Mouse (Mus musculus) liver, adult 2 months (tissue): ENCODE results near the gene Adck2. TPM values are rescaled to one million over a fixed set of nuclear protein-coding genes. Genes with fewer than 3 reads are reported as not detected.
A peak's percentile ranks its signal among the peaks of the same experiment; 100 is the strongest.

Experiments used
- DNase-seq: peaks from one replicate; pipeline ENCODE4 v3.0.0-alpha.2; 2011; ENCODE audit warnings: low read depth, low spot score; ENCODE audit errors: extremely low read depth
- H3K27ac ChIP-seq: fragments of 200-500 bp; replicated peaks from 2 replicates; pipeline ENCODE4 v1.5.1; 2012; ENCODE audit warnings: low read depth, mild to moderate bottlenecking, control low read depth, inconsistent platforms, low read length; ENCODE audit not compliant: insufficient read depth
- H3K27me3 ChIP-seq: fragments of 200-500 bp; 2 replicates; pipeline ENCODE4 v1.6.1; 2012; ENCODE audit warnings: mild to moderate bottlenecking, moderate library complexity, low read length, inconsistent platforms; ENCODE audit not compliant: control insufficient read depth, insufficient read depth
- H3K36me3 ChIP-seq: fragments of 200-500 bp; 2 replicates; pipeline ENCODE4 v1.6.1; 2012; ENCODE audit warnings: low read length, inconsistent platforms; ENCODE audit not compliant: control insufficient read depth, insufficient read depth
- H3K4me1 ChIP-seq: fragments of 200-500 bp; 2 replicates; pipeline ENCODE4 v1.6.1; 2011; ENCODE audit warnings: low read length; ENCODE audit not compliant: control insufficient read depth, insufficient read depth
- H3K4me3 ChIP-seq: fragments of 200-500 bp; 2 replicates; pipeline ENCODE4 v1.5.1; 2011; ENCODE audit warnings: low read depth, mild to moderate bottlenecking, control low read depth, low read length, moderate library complexity; ENCODE audit not compliant: insufficient read depth
- H3K79me2 ChIP-seq: fragments of 200-500 bp; 2 replicates; pipeline ENCODE4 v1.6.1; 2012; ENCODE audit warnings: inconsistent platforms, mild to moderate bottlenecking, low read length, moderate library complexity; ENCODE audit not compliant: control insufficient read depth, insufficient read depth
- H3K9ac ChIP-seq: fragments of 200-500 bp; 2 replicates; pipeline ENCODE4 v1.6.1; 2012; ENCODE audit warnings: low read depth, mild to moderate bottlenecking, control low read depth, inconsistent platforms, low read length
- CTCF ChIP-seq: fragments of 200-500 bp; IDR thresholded peaks from 2 replicates; pipeline ENCODE4 v1.5.1; 2011; ENCODE audit warnings: low read depth, low read length, control low read depth
- POLR2A ChIP-seq: fragments of 200-500 bp; IDR thresholded peaks from 2 replicates; pipeline ENCODE4 v1.6.1; 2011; ENCODE audit warnings: low read length, control low read depth; ENCODE audit not compliant: insufficient read depth; ENCODE audit errors: extremely low read depth
- whole genome bisulfite sequencing: fragments of 180-500 bp; shearing (Covaris S2); methylation state at CpG from one replicate; pipeline ENCODE4 v1.1.7; 2018; 5-methylcytosine and 5-hydroxymethylcytosine counted together
- polyA plus RNA-seq: library from polyadenylated mRNA; depleted of rRNA; stranded (reverse); fragments of >200 nt; gene quantifications from 2 replicates; pipeline ENCODE4 v1.2.3, GENCODE M21; 2012
- total RNA-seq: library from RNA; depleted of rRNA; stranded (reverse); fragments of >200 nt; gene quantifications from 2 replicates; pipeline ENCODE4 v1.2.3, GENCODE M21; 2014

The Adck2 gene
- total and polyA plus RNA-seq, 2 experiments = 4.4 to 5.1 TPM

- H3K27ac ChIP-seq = no peak overlapping the region
- no peaks in the 10 kb centered on the region; the same call in 1 of the 2 replicates for H3K79me2 ChIP-seq
- 84% methylated on average over 2 of the region's 2 CpGs for WGBS
- H3K9ac ChIP-seq = no peak overlapping the region
- no peaks in the 10 kb centered on the region for H3K4me1 ChIP-seq
- no peaks in the 10 kb centered on the region for H3K27me3 ChIP-seq
- no peak for DNase-seq
- peaks cover 36% of the 10 kb centered on the region for H3K36me3 ChIP-seq
- no peak for TF ChIP-seq CTCF
- no peak for TF ChIP-seq POLR2A
- H3K4me3 ChIP-seq = no peak overlapping the region
Measured at GRCm38 (mm10) chr6:39580558-39580957, 6.9 kb downstream of the Adck2 start.

GRCm38 (mm10) chr6:39581087-39581784, 7.6 kb downstream of the Adck2 start:
- WGBS = 84% methylated on average over 7 of the region's 7 CpGs
- Histone ChIP-seq H3K36me3 (peaks cover 41% of the 10 kb centered on the region), H3K27ac (no peak overlapping the region), H3K79me2 (no peaks in the 10 kb centered on the region; the same call in 1 of the 2 replicates), H3K27me3 (no peaks in the 10 kb centered on the region), H3K4me1 (no peaks in the 10 kb centered on the region), H3K4me3 (no peak overlapping the region), H3K9ac (no peak overlapping the region)
- DNase-seq = no peak
- no peak for TF ChIP-seq POLR2A
- TF ChIP-seq CTCF = no peak

- no peaks in the 10 kb centered on the region for H3K4me1 ChIP-seq
- no peak within 1 kb of the TSS for H3K9ac ChIP-seq
- WGBS = 92% methylated on average over 6 of the region's 6 CpGs
- no peak within 1 kb of the TSS for H3K4me3 ChIP-seq
- H3K79me2 ChIP-seq = no peaks in the 10 kb centered on the region
- H3K27ac ChIP-seq = no peak within 1 kb of the TSS
- no peak for TF ChIP-seq CTCF
- TF ChIP-seq POLR2A = no peak
- H3K27me3 ChIP-seq = no peaks in the 10 kb centered on the region
- no peak for DNase-seq
- peaks cover 34% of the 10 kb centered on the region for H3K36me3 ChIP-seq
Measured at GRCm38 (mm10) chr6:39585517-39585916, 11.8 kb downstream of the Adck2 start, which contains the start of gene Gm42420. Gene Gm42420, plus strand, starts transcription at chr6:39585753.

DNA sequence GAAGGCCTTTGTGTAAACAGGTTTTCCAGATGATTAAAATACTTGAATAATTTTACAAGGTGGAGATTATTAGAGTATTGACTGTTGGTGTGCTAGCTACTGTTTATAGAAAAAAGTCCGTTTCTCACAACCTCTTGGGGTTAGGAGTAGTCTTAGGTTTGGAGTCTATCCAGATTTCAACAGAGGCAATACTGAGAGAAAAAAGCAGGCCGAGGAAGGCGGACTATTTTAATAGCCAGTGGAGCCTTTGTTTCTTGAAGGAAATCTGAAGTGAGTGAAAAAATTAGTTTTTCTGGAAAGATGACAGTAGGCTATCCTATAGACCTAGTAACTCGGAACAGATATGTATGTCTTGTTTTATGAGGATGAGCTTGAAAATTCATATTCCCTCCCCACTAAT, 17.8 kb downstream of the Adck2 start:
- 83% methylated on average over 4 of the region's 4 CpGs for WGBS
- Histone ChIP-seq H3K79me2 (peaks cover 10% of the 10 kb centered on the region; the same call in 1 of the 2 replicates), H3K27me3 (no peaks in the 10 kb centered on the region), H3K36me3 (peaks cover 9% of the 10 kb centered on the region; the same call in 1 of the 2 replicates), H3K4me1 (peaks cover 7% of the 10 kb centered on the region), H3K4me3 (no peak overlapping the region), H3K27ac (no peak overlapping the region), H3K9ac (no peak overlapping the region)
- TF ChIP-seq POLR2A = no peak
- no peak for TF ChIP-seq CTCF
- DNase-seq = no peak

DNA sequence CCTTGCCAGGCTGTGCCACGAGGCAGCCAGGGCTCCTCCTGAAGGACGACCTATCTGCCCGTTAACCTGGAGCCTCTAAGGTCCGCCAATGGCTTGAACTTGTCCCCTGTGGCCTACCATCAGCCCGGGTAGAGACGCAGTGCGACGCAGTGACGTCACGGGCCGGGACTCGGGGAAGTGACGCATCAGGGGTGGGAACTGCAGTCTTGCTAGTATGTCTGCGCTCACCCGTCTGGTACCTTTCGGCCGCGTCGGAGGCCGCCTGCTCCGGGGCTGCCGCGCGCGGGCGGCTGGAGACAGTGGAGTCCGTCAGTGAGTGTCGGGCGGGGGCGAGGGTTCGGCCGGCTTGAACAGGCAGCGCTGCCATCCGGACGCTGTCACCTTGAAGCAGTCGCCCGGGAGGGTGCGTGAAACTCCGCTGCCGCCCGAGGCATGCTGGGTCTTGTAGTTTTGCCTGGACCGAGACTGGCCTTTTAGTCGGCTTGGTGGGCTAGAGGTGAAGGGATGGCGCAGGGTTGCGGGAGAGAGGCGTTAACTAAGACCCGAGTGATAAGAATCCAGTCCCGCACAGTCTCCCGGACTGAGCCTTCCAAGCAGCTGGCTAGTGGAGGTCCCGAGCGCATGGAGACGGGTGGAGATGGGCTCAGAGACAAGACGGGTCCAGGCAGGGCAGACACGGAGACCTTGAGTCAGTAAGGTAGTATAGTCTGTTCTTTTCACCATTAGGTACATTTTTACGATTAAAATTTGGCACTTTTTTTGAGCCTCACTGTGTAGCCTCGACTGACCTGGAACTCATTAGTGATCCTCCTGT, 18.9 kb downstream of the Adck2 start, which contains the start of gene Ndufb2:
Ndufb2 (plus strand) TSS at position 174 of the 814 bp plus-strand sequence.
- no peaks in the 10 kb centered on the region for H3K27me3 ChIP-seq
- under 1% methylated on average over 56 of the region's 56 CpGs for WGBS
- peaks cover 9% of the 10 kb centered on the region; the same call in 1 of the 2 replicates for H3K36me3 ChIP-seq
- DNase-seq = peak; percentile 97
- peak within 1 kb of the TSS; percentile 91 for H3K9ac ChIP-seq
- H3K4me1 ChIP-seq = peaks cover 7% of the 10 kb centered on the region
- peak within 1 kb of the TSS; percentile 76 for H3K4me3 ChIP-seq
- TF ChIP-seq POLR2A (peak; percentile 46; the same call in 1 of the 2 replicates), CTCF (no peak)
- H3K79me2 ChIP-seq = peaks cover 10% of the 10 kb centered on the region; the same call in 1 of the 2 replicates
- peak within 1 kb of the TSS; percentile 90 for H3K27ac ChIP-seq

GRCm38 (mm10) chr6:39600851-39601250, 27.2 kb downstream of the Adck2 start:
- TF ChIP-seq POLR2A (no peak), CTCF (no peak)
- peaks cover 36% of the 10 kb centered on the region for H3K36me3 ChIP-seq
- H3K4me1 ChIP-seq = peaks cover 3% of the 10 kb centered on the region; the same call in 1 of the 2 replicates
- WGBS = over 99% methylated on average over 3 of the region's 3 CpGs
- no peak overlapping the region for H3K27ac ChIP-seq
- H3K9ac ChIP-seq = no peak overlapping the region
- no peak for DNase-seq
- H3K4me3 ChIP-seq = no peak overlapping the region
- H3K79me2 ChIP-seq = no peaks in the 10 kb centered on the region
- no peaks in the 10 kb centered on the region for H3K27me3 ChIP-seq
